Mouse (Mus musculus): ENCODE measurements around the gene Zmynd10. TPM values are rescaled to one million over a fixed set of nuclear protein-coding genes. Genes with fewer than 3 reads are reported as not detected.

Gene Zmynd10
- polyA plus RNA-seq, 1 experiment from 2014 or later = 0.74 TPM

- Histone ChIP-seq H3K27me3 (ENCODE audit: control insufficient read depth, insufficient read depth, low read length) (no peaks in the 10 kb centered on the region), H3K27ac (ENCODE audit: low read length) (peak overlapping the region; percentile 21; the same call in 1 of the 2 replicates)
- ATAC-seq (ENCODE audit: insufficient number of reproducible peaks, insufficient read depth, low FRiP score, low read depth) = no peak
These were observed 4.4 kb upstream of the Zmynd10 start for GRCm38 (mm10) chr9:107542721-107543120.

DNA sequence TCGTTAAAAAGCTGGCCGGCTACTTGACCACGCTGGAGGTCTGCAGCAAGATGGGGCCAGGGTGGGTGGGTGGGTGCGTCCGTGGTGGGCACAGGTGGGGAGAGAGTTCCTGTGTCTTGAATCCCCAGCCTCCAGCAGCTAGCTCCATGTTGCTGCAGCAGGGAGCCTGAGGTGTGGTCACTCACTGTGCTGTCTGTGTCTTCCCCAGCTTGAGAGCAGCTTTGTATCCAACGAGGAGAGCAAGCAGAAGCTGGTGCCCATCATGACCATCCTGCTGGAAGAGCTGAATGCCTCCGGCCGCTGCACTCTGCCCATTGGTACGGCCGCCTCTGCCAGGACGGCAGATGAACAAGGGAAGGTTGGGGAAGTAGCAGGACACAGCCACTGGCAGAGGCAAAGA is 3.8 kb upstream of the Zmynd10 start:
- peaks cover 19% of the 10 kb centered on the region for H3K4me1 ChIP-seq (ENCODE audit: control insufficient read depth, insufficient read depth, low read length)
- H3K9me3 ChIP-seq (ENCODE audit: control insufficient read depth, low read depth, low read length) = no peaks in the 10 kb centered on the region
- peak overlapping the region; percentile 54; the same call in 1 of the 2 replicates for H3K4me3 ChIP-seq (ENCODE audit: low read depth, low read length)
- peaks cover 33% of the 10 kb centered on the region for H3K36me3 ChIP-seq (ENCODE audit: control insufficient read depth, insufficient read depth, low read length)
- H3K4me2 ChIP-seq (replicated peaks; ENCODE audit: low read depth, low read length) = peak overlapping the region; percentile 64; the same call in 1 of the 2 replicates
- H3K9ac ChIP-seq (replicated peaks; ENCODE audit: low read depth, low read length) = no peak overlapping the region; the same call in 1 of the 2 replicates
- no peaks in the 10 kb centered on the region for H3K27me3 ChIP-seq (ENCODE audit: control insufficient read depth, insufficient read depth, low read length)
- no peak for ATAC-seq (ENCODE audit: insufficient number of reproducible peaks, insufficient read depth, low FRiP score, low read depth)
- WGBS = 80% methylated on average over 11 of the region's 11 CpGs
- no peak overlapping the region for H3K27ac ChIP-seq (ENCODE audit: low read length)

More at GRCm38 (mm10) chr9:107542721-107543120, 4.4 kb upstream of the Zmynd10 start:
- Histone ChIP-seq H3K9me3 (ENCODE audit: control insufficient read depth, low read depth, low read length) (no peaks in the 10 kb centered on the region), H3K4me3 (ENCODE audit: low read depth, low read length) (peak overlapping the region; percentile 54), H3K36me3 (ENCODE audit: control insufficient read depth, insufficient read depth, low read length) (peaks cover 39% of the 10 kb centered on the region), H3K4me1 (ENCODE audit: control insufficient read depth, insufficient read depth, low read length) (peaks cover 19% of the 10 kb centered on the region), H3K9ac (replicated peaks; ENCODE audit: low read depth, low read length) (no peak overlapping the region), H3K4me2 (replicated peaks; ENCODE audit: low read depth, low read length) (peak overlapping the region; percentile 64)
- WGBS = 20% methylated on average over 8 of the region's 8 CpGs

DNA sequence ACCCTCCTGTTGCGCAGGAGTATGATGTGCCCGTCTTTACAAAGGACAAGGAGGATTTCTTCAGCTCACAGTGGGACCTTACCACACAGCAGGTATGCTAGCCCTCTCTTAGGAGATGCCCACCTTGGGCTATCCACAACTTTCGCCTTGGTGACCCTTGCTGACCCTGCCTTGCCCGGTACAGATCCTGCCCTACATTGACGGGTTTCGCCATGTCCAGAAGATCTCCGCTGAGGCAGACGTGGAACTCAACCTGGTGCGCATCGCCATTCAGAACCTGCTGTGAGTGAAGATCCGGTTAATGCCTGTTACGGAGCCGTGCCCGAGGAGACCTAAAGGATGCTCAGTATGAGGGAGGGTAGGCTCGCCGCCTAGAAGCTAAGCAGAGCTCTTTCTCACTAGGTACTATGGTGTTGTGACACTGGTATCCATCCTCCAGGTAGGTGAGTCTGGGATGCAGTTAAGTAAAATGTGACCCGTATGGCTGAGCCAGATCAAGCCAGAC is 2.9 kb upstream of the Zmynd10 start:
- 93% methylated on average over 17 of the region's 17 CpGs for WGBS
- Histone ChIP-seq H3K36me3 (ENCODE audit: control insufficient read depth, insufficient read depth, low read length) (peaks cover 24% of the 10 kb centered on the region), H3K9ac (replicated peaks; ENCODE audit: low read depth, low read length) (no peak overlapping the region), H3K4me1 (ENCODE audit: control insufficient read depth, insufficient read depth, low read length) (peaks cover 19% of the 10 kb centered on the region), H3K27ac (ENCODE audit: low read length) (no peak overlapping the region), H3K4me3 (ENCODE audit: low read depth, low read length) (no peak overlapping the region), H3K27me3 (ENCODE audit: control insufficient read depth, insufficient read depth, low read length) (no peaks in the 10 kb centered on the region), H3K4me2 (replicated peaks; ENCODE audit: low read depth, low read length) (no peak overlapping the region), H3K9me3 (ENCODE audit: control insufficient read depth, low read depth, low read length) (no peaks in the 10 kb centered on the region)
- no peak for ATAC-seq (ENCODE audit: insufficient number of reproducible peaks, insufficient read depth, low FRiP score, low read depth)

- Histone ChIP-seq H3K27ac (ENCODE audit: low read length) (no peak overlapping the region), H3K4me1 (ENCODE audit: control insufficient read depth, insufficient read depth, low read length) (peaks cover 19% of the 10 kb centered on the region), H3K27me3 (ENCODE audit: control insufficient read depth, insufficient read depth, low read length) (no peaks in the 10 kb centered on the region), H3K9me3 (ENCODE audit: control insufficient read depth, low read depth, low read length) (no peaks in the 10 kb centered on the region), H3K4me3 (ENCODE audit: low read depth, low read length) (no peak overlapping the region), H3K36me3 (ENCODE audit: control insufficient read depth, insufficient read depth, low read length) (peaks cover 19% of the 10 kb centered on the region), H3K9ac (replicated peaks; ENCODE audit: low read depth, low read length) (no peak overlapping the region), H3K4me2 (replicated peaks; ENCODE audit: low read depth, low read length) (no peak overlapping the region)
- 95% methylated on average over 12 of the region's 12 CpGs for WGBS
- no peak for ATAC-seq (ENCODE audit: insufficient number of reproducible peaks, insufficient read depth, low FRiP score, low read depth)
These were observed 2.4 kb upstream of the Zmynd10 start for GRCm38 (mm10) chr9:107544729-107545128.

DNA sequence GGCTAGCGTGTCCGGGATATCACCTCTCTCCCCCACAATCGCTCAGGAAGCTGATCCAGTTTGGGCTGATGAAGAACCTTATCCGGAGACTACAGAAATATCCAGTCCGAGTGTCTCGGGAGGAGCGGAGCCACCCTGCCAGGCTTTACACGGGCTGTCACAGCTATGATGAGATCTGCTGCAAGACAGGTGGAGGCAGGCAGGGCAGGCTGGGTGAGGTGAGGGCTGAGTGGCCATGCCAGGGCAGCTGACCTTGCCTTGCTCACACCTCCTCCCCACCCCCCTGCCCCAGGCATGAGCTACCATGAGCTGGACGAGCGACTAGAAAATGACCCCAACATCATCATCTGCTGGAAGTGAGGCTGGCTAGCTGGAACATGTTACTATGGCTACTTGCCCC is 1.9 kb upstream of the Zmynd10 start:
- Histone ChIP-seq H3K4me3 (ENCODE audit: low read depth, low read length) (no peak overlapping the region), H3K27ac (ENCODE audit: low read length) (no peak overlapping the region), H3K4me1 (ENCODE audit: control insufficient read depth, insufficient read depth, low read length) (peaks cover 19% of the 10 kb centered on the region), H3K9me3 (ENCODE audit: control insufficient read depth, low read depth, low read length) (no peaks in the 10 kb centered on the region), H3K27me3 (ENCODE audit: control insufficient read depth, insufficient read depth, low read length) (no peaks in the 10 kb centered on the region), H3K9ac (replicated peaks; ENCODE audit: low read depth, low read length) (no peak overlapping the region), H3K4me2 (replicated peaks; ENCODE audit: low read depth, low read length) (no peak overlapping the region), H3K36me3 (ENCODE audit: control insufficient read depth, insufficient read depth, low read length) (peaks cover 16% of the 10 kb centered on the region)
- 83% methylated on average over 10 of the region's 10 CpGs for WGBS
- no peak for ATAC-seq (ENCODE audit: insufficient number of reproducible peaks, insufficient read depth, low FRiP score, low read depth)

GRCm38 (mm10) chr9:107545602-107546001 is 1.5 kb upstream of the Zmynd10 start:
- H3K9ac ChIP-seq (replicated peaks; ENCODE audit: low read depth, low read length) = no peak overlapping the region
- no peak overlapping the region for H3K4me3 ChIP-seq (ENCODE audit: low read depth, low read length)
- H3K4me1 ChIP-seq (ENCODE audit: control insufficient read depth, insufficient read depth, low read length) = peaks cover 18% of the 10 kb centered on the region
- no peak overlapping the region for H3K27ac ChIP-seq (ENCODE audit: low read length)
- 14% methylated on average over 3 of the region's 3 CpGs for WGBS
- ATAC-seq (ENCODE audit: insufficient number of reproducible peaks, insufficient read depth, low FRiP score, low read depth) = no peak
- H3K9me3 ChIP-seq (ENCODE audit: control insufficient read depth, low read depth, low read length) = no peaks in the 10 kb centered on the region
- no peaks in the 10 kb centered on the region for H3K27me3 ChIP-seq (ENCODE audit: control insufficient read depth, insufficient read depth, low read length)
- peaks cover 16% of the 10 kb centered on the region for H3K36me3 ChIP-seq (ENCODE audit: control insufficient read depth, insufficient read depth, low read length)
- H3K4me2 ChIP-seq (replicated peaks; ENCODE audit: low read depth, low read length) = no peak overlapping the region

DNA sequence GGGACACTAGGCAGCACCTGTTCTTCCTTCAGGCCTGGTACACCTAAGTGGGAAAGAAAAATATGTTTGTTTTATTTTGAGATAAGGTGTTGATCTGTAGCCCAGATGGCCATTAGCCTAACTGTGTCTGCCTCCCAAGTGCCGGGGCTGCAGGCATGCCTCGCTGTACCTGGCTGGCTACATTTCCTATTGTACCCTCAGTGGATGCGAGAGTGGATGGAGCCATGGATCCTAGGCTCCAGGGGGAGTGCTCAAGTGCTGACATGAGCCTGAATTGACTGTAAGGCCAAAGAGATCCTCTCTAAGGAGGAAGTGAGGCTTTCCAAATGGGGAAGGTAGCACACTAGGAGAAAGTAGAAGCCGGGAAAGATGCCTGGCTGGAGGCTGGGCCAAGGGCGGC is 859 bp downstream of the Zmynd10 start:
- ATAC-seq (ENCODE audit: insufficient number of reproducible peaks, insufficient read depth, low FRiP score, low read depth) = no peak
- Histone ChIP-seq H3K27ac (ENCODE audit: low read length) (no peak overlapping the region), H3K36me3 (ENCODE audit: control insufficient read depth, insufficient read depth, low read length) (peaks cover 16% of the 10 kb centered on the region), H3K4me3 (ENCODE audit: low read depth, low read length) (no peak overlapping the region), H3K4me1 (ENCODE audit: control insufficient read depth, insufficient read depth, low read length) (peaks cover 30% of the 10 kb centered on the region), H3K9me3 (ENCODE audit: control insufficient read depth, low read depth, low read length) (no peaks in the 10 kb centered on the region), H3K27me3 (ENCODE audit: control insufficient read depth, insufficient read depth, low read length) (no peaks in the 10 kb centered on the region), H3K4me2 (replicated peaks; ENCODE audit: low read depth, low read length) (no peak overlapping the region), H3K9ac (replicated peaks; ENCODE audit: low read depth, low read length) (no peak overlapping the region)
- WGBS = 76% methylated on average over 5 of the region's 5 CpGs

GRCm38 (mm10) chr9:107548820-107549219 is 1.7 kb downstream of the Zmynd10 start:
- WGBS = 87% methylated on average over 10 of the region's 10 CpGs
- Histone ChIP-seq H3K36me3 (ENCODE audit: control insufficient read depth, insufficient read depth, low read length) (peaks cover 13% of the 10 kb centered on the region), H3K9me3 (ENCODE audit: control insufficient read depth, low read depth, low read length) (no peaks in the 10 kb centered on the region), H3K4me1 (ENCODE audit: control insufficient read depth, insufficient read depth, low read length) (peaks cover 39% of the 10 kb centered on the region), H3K4me2 (replicated peaks; ENCODE audit: low read depth, low read length) (no peak overlapping the region), H3K9ac (replicated peaks; ENCODE audit: low read depth, low read length) (no peak overlapping the region), H3K27ac (ENCODE audit: low read length) (no peak overlapping the region), H3K27me3 (ENCODE audit: control insufficient read depth, insufficient read depth, low read length) (no peaks in the 10 kb centered on the region), H3K4me3 (ENCODE audit: low read depth, low read length) (no peak overlapping the region)
- ATAC-seq (ENCODE audit: insufficient number of reproducible peaks, insufficient read depth, low FRiP score, low read depth) = no peak

Data from stomach, embryonic 14.5 days (tissue).